Mouse (Mus musculus) forebrain, embryonic 16.5 days (tissue): ENCODE measurements around the gene Pnma1. TPM values are rescaled to one million over a fixed set of nuclear protein-coding genes. Genes with fewer than 3 reads are reported as not detected.

Source experiments
- ATAC-seq: fragments of 200-750 bp; cut with Nextera tagmentation; 2 replicates; pipeline ENCODE4 v1.8.0; 2017; ENCODE audit warnings: mild to moderate bottlenecking, moderate library complexity
- H3K27ac ChIP-seq: fragments of 300-500 bp; sonication (generic); 2 replicates; pipeline ENCODE4 v1.5.1; 2014; ENCODE audit warnings: low read length, control low read depth
- H3K27me3 ChIP-seq: fragments of 300-500 bp; sonication (generic); replicated peaks from 2 replicates; pipeline ENCODE4 v1.6.1; 2014; ENCODE audit warnings: low read length; ENCODE audit not compliant: control insufficient read depth, insufficient read depth
- H3K36me3 ChIP-seq: fragments of 300-500 bp; sonication (generic); 2 replicates; pipeline ENCODE4 v1.6.1; 2014; ENCODE audit not compliant: control insufficient read depth, insufficient read depth
- H3K4me1 ChIP-seq: fragments of 300-500 bp; sonication (generic); replicated peaks from 2 replicates; pipeline ENCODE4 v1.6.1; 2014; ENCODE audit warnings: low read length; ENCODE audit not compliant: control insufficient read depth, insufficient read depth
- H3K4me2 ChIP-seq: fragments of 300-500 bp; sonication (generic); 2 replicates; pipeline ENCODE4 v1.6.1; 2014; ENCODE audit warnings: mild to moderate bottlenecking, low read length, control low read depth
- H3K4me3 ChIP-seq: fragments of 300-500 bp; sonication (generic); replicated peaks from 2 replicates; pipeline ENCODE4 v1.5.1; 2014; ENCODE audit warnings: mild to moderate bottlenecking, low read length, control low read depth
- H3K9ac ChIP-seq: fragments of 300-500 bp; sonication (generic); replicated peaks from 2 replicates; pipeline ENCODE4 v1.6.1; 2014; ENCODE audit warnings: low read depth, low read length, control low read depth
- H3K9me3 ChIP-seq: fragments of 300-500 bp; sonication (generic); 2 replicates; pipeline ENCODE4 v1.6.1; 2016; ENCODE audit warnings: low read length; ENCODE audit not compliant: control insufficient read depth
- WGBS: fragments of 180-500 bp; shearing (Covaris S2); extraction: QIAGEN DNeasy Blood & Tissue Kit; methylation state at CpG from one replicate; pipeline ENCODE4 v1.1.7; 2014; 5-methylcytosine and 5-hydroxymethylcytosine counted together
- polyA plus RNA-seq: library from polyadenylated mRNA; unstranded; fragments of >200 nt; fragmentation: Nextera tagmentation; extraction: Ambion mirVana; gene quantifications from 2 replicates; pipeline ENCODE4 v1.2.1, GENCODE M21; 2015

Pnma1 gene
- polyA plus RNA-seq, 1 experiment from 2014 or later: 7.2 TPM

DNA sequence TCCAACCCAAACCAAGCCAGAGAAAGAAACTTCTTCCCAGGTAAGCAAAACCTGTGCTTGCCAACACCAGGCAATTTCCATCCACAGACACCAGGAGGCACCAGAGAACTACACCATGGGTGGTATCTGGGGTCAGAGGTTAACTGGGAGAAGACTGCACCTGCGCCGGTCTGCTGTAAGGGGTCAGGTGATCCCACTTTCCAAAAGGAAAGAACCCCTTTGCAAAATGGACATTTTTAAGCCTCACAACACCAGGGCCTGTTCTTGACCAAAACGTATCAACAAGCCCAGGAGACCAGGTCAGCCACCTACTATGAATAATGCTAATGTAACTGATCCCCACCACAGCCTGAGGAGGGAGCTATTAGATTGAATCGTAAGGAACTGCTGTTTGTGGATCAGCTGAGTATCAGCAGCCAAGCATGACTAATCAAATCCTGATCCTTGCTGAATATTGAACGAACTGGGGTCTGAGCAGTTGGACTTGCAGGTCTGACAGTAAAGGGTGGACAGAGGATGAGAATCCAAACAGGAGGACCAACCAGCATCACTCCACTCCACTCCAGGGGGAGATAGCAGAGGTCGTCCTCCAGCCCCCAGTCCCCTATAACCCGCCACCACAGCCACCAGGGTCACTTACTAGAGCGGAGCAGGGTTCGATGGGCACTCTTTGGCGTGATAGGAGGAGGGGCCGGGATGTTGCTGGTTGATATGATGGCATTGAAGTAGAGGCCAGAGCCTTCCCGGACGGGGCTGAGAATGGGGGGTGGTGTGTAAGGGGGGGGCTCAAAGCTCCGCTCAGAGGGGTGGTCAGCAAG is 13.5 kb upstream of the Pnma1 start:
- WGBS: 71% methylated on average over 14 of the region's 14 CpGs
- no peak for ATAC-seq

DNA sequence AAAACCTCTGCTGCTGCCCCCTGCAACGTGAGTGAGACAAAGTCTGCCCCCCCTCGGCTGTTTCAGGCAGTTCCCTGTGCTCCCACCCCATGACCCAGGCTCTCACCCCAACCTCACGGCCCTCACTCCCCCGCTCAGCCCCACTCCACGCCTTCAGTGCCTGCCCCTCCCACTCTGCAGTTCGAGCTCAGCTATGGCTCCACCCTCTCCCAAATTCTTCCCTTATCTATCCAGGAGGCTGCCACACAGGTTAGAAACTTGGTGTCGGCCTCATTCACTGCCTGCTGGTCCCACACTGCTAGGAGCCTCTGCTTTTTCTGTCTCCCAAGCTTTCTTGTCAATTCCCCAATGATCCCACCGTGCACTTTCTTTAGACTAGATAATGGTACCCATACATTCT is 12.8 kb upstream of the Pnma1 start:
- WGBS: 74% methylated on average over 8 of the region's 8 CpGs
- no peaks in the 10 kb centered on the region for H3K4me1 ChIP-seq
- no peaks in the 10 kb centered on the region for H3K9me3 ChIP-seq
- peaks cover 5% of the 10 kb centered on the region; the same call in 1 of the 2 replicates for H3K36me3 ChIP-seq
- H3K27me3 ChIP-seq: no peaks in the 10 kb centered on the region
- H3K4me2 ChIP-seq: no peak overlapping the region
- H3K27ac ChIP-seq: no peak overlapping the region
- ATAC-seq: no peak
- H3K4me3 ChIP-seq: no peak overlapping the region
- no peak overlapping the region for H3K9ac ChIP-seq

More for the DNA sequence above, 13.5 kb upstream of the Pnma1 start:
- no peak overlapping the region for H3K4me2 ChIP-seq
- H3K4me1 ChIP-seq: no peaks in the 10 kb centered on the region
- no peak overlapping the region for H3K4me3 ChIP-seq
- H3K9ac ChIP-seq: no peak overlapping the region
- H3K27me3 ChIP-seq: no peaks in the 10 kb centered on the region
- no peak overlapping the region for H3K27ac ChIP-seq
- H3K36me3 ChIP-seq: peaks cover 3% of the 10 kb centered on the region; the same call in 1 of the 2 replicates
- H3K9me3 ChIP-seq: no peaks in the 10 kb centered on the region

DNA sequence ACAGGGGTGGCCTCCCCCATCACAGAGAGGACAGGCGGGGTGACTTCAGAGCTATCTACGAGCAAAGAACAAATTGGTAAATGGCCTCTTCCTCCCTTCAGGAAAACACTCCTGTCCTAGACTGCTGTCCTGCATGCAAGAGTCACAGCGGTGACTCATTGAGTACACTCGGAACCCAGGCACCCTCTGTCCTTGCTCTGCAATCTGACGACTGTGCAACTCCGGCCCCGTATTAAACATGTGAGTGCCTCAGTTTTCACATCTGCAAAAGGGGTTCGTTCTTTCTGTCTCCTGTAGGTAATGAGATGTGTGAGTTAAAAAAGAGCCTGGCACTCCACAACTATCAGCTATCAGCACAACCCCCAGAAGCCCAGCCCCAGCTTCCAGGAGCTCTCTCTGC is 12.2 kb upstream of the Pnma1 start:
- 94% methylated on average over 8 of the region's 8 CpGs for WGBS
- Histone ChIP-seq H3K9ac (no peak overlapping the region), H3K27me3 (no peaks in the 10 kb centered on the region), H3K27ac (no peak overlapping the region), H3K4me2 (no peak overlapping the region), H3K4me3 (no peak overlapping the region), H3K36me3 (peaks cover 5% of the 10 kb centered on the region; the same call in 1 of the 2 replicates), H3K9me3 (no peaks in the 10 kb centered on the region), H3K4me1 (no peaks in the 10 kb centered on the region)
- ATAC-seq: no peak

DNA sequence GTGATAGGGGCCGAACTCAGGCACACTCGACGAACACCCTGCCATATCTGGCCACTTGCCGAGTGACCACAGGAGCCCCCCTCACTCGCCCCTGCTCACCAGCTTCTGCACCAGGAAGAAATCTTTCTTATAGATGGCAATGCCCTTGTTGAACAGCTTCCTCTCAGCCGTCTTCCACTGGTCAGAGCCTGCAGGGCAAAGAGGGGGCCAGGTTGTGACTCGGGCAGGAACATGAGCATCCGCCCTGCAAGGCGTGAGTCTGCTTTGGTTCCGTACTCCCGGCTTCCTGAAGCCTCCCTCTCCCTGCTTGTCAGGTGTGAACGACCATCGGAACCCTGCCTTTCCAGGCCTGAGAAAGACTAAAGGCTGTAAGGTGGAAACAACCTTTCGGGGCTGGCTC is 9.9 kb upstream of the Pnma1 start:
- ATAC-seq: no peak
- H3K4me2 ChIP-seq: no peak overlapping the region
- H3K9me3 ChIP-seq: no peaks in the 10 kb centered on the region
- H3K36me3 ChIP-seq: peaks cover 9% of the 10 kb centered on the region; the same call in 1 of the 2 replicates
- H3K4me3 ChIP-seq: no peak overlapping the region
- H3K27ac ChIP-seq: no peak overlapping the region
- no peaks in the 10 kb centered on the region for H3K27me3 ChIP-seq
- no peak overlapping the region for H3K9ac ChIP-seq
- 92% methylated on average over 14 of the region's 14 CpGs for WGBS
- no peaks in the 10 kb centered on the region for H3K4me1 ChIP-seq

DNA sequence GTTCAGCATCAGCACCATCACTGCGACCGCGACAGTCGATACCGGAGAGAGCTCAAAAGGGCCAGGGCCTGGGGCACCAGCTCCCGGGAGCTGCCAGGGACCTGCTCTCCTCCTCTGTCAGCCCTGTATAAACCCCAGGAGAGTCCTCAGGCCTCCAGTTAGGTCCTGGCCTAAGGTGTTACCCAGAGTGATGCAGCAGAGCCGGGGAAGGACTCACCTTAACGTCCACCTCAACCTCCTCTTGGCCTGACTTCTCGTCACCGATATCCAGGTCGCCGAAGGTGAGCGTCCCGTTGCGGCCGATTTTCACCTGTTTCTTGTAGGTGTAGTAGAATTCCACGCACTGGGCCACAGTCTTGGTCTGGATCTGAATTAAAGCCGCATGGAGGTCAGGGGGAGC is 7.9 kb upstream of the Pnma1 start:
- H3K36me3 ChIP-seq: peaks cover 9% of the 10 kb centered on the region; the same call in 1 of the 2 replicates
- H3K27me3 ChIP-seq: no peaks in the 10 kb centered on the region
- H3K9me3 ChIP-seq: no peaks in the 10 kb centered on the region
- H3K4me2 ChIP-seq: no peak overlapping the region
- ATAC-seq: no peak
- H3K9ac ChIP-seq: no peak overlapping the region
- no peak overlapping the region for H3K27ac ChIP-seq
- H3K4me3 ChIP-seq: no peak overlapping the region
- 94% methylated on average over 18 of the region's 18 CpGs for WGBS
- H3K4me1 ChIP-seq: no peaks in the 10 kb centered on the region

DNA sequence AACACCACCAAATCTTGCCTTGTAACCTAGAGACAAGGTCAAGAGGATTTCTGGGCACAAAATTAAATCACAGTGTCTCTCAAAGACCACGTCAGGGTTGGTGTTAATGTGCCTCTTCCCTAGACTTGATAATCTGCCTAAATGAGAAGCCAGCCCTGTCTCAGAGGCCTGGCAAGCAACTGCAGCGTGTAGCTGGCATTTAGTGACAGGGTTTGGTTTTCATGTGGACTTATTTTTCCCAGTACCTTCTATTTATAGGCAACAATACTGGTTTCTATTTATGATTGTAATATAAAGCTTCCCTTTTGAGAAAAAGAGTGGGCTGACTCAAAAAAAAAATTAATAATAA is 7.2 kb upstream of the Pnma1 start:
- Histone ChIP-seq H3K9ac (no peak overlapping the region), H3K4me3 (no peak overlapping the region), H3K27me3 (no peaks in the 10 kb centered on the region), H3K9me3 (no peaks in the 10 kb centered on the region), H3K4me1 (no peaks in the 10 kb centered on the region), H3K27ac (no peak overlapping the region), H3K36me3 (peaks cover 9% of the 10 kb centered on the region; the same call in 1 of the 2 replicates), H3K4me2 (no peak overlapping the region)
- WGBS: 73% methylated on average over 2 of the region's 2 CpGs
- no peak for ATAC-seq

DNA sequence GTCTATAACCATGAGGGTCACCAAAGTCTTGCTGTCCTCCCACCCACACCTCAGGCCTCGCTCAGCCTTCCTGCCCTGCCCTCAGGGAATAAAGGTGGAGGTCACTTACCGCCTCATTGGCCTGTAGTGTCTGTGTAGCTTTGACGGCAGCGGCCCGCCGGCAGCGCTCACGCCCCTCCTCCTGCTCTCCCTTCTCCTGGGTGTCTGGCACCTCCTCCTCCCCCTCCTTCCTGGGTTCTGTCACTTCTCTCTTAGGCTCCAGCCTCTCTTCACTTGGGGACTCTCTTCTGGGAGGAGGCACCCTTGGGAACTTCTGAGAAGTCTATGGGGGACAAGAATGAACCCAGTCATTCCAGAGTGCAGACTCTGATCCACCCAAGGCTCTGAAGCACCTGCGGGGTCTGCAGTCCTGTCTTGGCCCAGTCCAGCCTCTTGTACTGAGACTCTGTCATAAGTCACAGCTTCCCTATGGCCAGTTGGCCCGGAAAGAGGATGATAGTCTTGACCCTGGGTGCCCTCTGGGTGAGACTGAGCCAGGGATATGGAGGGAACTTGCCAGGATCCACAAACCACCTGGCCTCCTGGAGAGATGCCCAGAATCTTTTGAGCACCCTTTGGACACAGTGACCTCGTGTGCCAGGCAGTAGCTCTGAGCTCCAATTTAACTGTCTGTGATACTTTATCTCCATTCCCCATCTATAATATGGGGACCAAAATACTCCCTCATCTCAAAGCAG is 6.7 kb upstream of the Pnma1 start:
- no peak for ATAC-seq
- Histone ChIP-seq H3K4me2 (no peak overlapping the region), H3K36me3 (peaks cover 9% of the 10 kb centered on the region; the same call in 1 of the 2 replicates), H3K4me1 (no peaks in the 10 kb centered on the region), H3K27me3 (no peaks in the 10 kb centered on the region), H3K9me3 (no peaks in the 10 kb centered on the region), H3K27ac (no peak overlapping the region), H3K9ac (no peak overlapping the region), H3K4me3 (no peak overlapping the region)
- WGBS: 78% methylated on average over 11 of the region's 11 CpGs

DNA sequence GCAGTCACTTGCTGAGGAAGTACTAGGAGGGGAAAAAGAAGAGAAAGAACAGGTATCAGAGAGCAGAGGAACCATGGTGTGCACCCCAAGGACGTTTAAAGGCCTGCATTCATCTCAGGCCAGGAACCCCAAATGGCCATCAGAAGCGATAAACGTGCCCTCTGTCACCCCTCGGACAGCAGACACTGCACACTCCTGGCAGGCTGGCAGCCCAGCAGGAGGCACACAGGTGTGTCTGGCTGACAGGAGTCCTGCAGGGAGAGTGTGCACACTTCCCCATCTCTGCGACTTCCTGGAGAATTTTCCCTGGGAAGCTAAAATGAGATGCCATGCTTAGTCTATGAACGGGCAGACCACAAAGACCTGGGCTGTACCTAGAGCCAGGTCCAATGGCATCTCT is 5.1 kb upstream of the Pnma1 start:
- Histone ChIP-seq H3K4me2 (no peak overlapping the region), H3K9me3 (no peaks in the 10 kb centered on the region), H3K27me3 (no peaks in the 10 kb centered on the region), H3K36me3 (0 out of 2 replicates have a peak, but pooled peaks cover 6% of the 10 kb centered on the region), H3K4me1 (peaks cover 8% of the 10 kb centered on the region), H3K27ac (no peak overlapping the region), H3K4me3 (no peak overlapping the region), H3K9ac (no peak overlapping the region)
- 89% methylated on average over 6 of the region's 6 CpGs for WGBS
- no peak for ATAC-seq

DNA sequence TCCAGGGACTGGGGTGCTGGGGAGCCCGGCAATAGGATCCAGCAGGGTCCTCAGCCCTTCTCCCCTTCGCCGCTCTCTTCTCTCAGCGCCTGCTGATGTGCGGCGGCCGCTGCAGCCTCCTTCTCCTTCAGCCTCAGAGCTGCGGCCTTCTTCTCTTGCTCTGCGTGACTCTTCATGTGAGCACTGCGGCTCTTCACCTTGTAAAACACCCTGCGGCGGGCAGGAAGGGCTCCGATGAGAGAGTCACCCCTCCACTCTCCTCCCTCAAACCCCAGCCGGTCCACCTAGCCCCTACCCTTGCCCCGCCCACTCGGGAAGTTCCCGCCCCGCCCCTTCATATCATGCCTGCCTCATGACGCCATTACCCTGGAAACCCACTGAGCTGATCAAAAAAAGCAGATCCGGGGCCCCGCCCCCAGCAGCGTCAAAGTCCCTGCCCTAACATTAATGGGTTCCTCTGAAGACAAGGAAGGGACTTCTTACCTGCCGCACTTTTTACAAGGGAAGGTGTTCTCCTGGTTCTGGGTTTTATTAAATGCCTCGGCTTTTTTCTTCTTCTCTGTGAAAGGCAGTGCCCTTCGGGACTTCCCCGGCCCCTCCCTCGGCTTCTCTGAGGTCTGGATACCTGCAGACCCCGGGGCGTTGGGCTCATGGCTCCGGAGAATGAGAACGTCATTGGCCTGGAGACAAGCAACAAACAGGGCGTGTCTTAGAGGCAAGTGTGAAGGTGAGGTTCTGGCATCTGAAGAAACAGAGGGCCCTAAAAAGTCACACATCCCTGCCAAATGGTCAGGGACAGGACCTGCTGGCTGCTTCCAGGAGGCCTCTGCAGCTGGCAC is 4.3 kb upstream of the Pnma1 start:
- peaks cover 13% of the 10 kb centered on the region for H3K4me1 ChIP-seq
- 79% methylated on average over 32 of the region's 32 CpGs for WGBS
- no peak overlapping the region for H3K27ac ChIP-seq
- no peak overlapping the region for H3K4me3 ChIP-seq
- H3K4me2 ChIP-seq: no peak overlapping the region
- no peaks in the 10 kb centered on the region for H3K9me3 ChIP-seq
- no peak for ATAC-seq
- H3K27me3 ChIP-seq: no peaks in the 10 kb centered on the region
- 0 out of 2 replicates have a peak, but pooled peaks cover 6% of the 10 kb centered on the region for H3K36me3 ChIP-seq
- no peak overlapping the region for H3K9ac ChIP-seq
